Mouse (Mus musculus) small intestine, adult 2 months (tissue): Measurements from ENCODE around the gene B230217C12Rik.

Experiments used
- CTCF ChIP-seq: fragments of 200-500 bp; IDR thresholded peaks from 2 replicates; pipeline ENCODE4 v1.5.1; 2012; ENCODE audit warnings: low read depth, mild to moderate bottlenecking, control low read depth, inconsistent platforms, low read length, moderate library complexity, mixed read lengths; ENCODE audit not compliant: insufficient replicate concordance, insufficient read length; ENCODE audit errors: extremely low read depth
- POLR2A ChIP-seq: fragments of 200-500 bp; IDR thresholded peaks from 2 replicates; pipeline ENCODE4 v1.6.1; 2012; ENCODE audit warnings: low read depth, mild to moderate bottlenecking, control low read depth, inconsistent platforms, low read length, moderate library complexity

DNA sequence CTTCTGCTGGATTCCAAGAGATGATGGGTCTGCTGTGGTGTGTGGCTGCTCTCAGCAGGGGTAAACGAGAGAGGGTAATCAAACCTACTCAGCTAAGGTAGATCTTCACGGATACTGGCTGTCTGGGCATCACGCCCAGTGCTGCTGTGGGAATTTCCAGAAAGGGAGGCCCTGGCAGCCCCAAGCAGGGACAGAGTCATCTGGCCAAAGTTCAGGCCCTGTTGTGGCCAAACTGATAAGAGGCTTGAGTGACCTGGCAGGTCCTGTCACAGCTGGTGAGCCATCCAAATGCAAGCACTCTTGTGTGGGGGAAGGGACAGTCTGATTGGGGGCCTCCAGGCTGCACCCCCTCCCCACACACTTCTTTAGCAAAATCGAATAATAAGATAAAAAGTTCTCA lies 19.7 kb upstream of the B230217C12Rik start:
- no peak for TF ChIP-seq CTCF
- no peak; the same call in 1 of the 2 replicates for TF ChIP-seq POLR2A
